Mouse (Mus musculus) kidney, postnatal 0 days (tissue): ENCODE data around the gene 6030458C11Rik. TPM values are rescaled to one million over a fixed set of nuclear protein-coding genes. Genes with fewer than 3 reads are reported as not detected.
A peak's percentile ranks its signal among the peaks of the same experiment; 100 is the strongest.

Experiments
- ATAC-seq: fragments of 200-750 bp; cut with Nextera tagmentation; replicated peaks from 2 replicates; pipeline ENCODE4 v1.8.0; 2017; ENCODE audit warnings: low read depth, moderate number of reproducible peaks, moderate TSS enrichment, moderate library complexity; ENCODE audit not compliant: low FRiP score
- DNase-seq: peaks from one replicate; pipeline ENCODE4 v3.0.0-alpha.2; 2016; ENCODE audit warnings: low spot score
- H3K27ac ChIP-seq: fragments of 300-500 bp; sonication (generic); 2 replicates; pipeline ENCODE4 v1.5.1; 2014; ENCODE audit warnings: mild to moderate bottlenecking
- H3K27me3 ChIP-seq: fragments of 300-500 bp; sonication (generic); 2 replicates; pipeline ENCODE4 v1.6.1; 2014; ENCODE audit warnings: low read length, mixed read lengths; ENCODE audit not compliant: insufficient read depth
- H3K36me3 ChIP-seq: fragments of 300-500 bp; sonication (generic); 2 replicates; pipeline ENCODE4 v1.6.1; 2014; ENCODE audit warnings: low read length, mixed read lengths; ENCODE audit not compliant: insufficient read depth
- H3K4me1 ChIP-seq: fragments of 300-500 bp; sonication (generic); replicated peaks from 2 replicates; pipeline ENCODE4 v1.6.1; 2014; ENCODE audit warnings: antibody characterized with exemption, low read length, mixed read lengths; ENCODE audit not compliant: insufficient read depth
- H3K4me2 ChIP-seq: fragments of 300-500 bp; sonication (generic); 2 replicates; pipeline ENCODE4 v1.6.1; 2014; ENCODE audit warnings: mild to moderate bottlenecking, low read length, moderate library complexity, mixed read lengths
- H3K4me3 ChIP-seq: fragments of 300-500 bp; sonication (generic); replicated peaks from 2 replicates; pipeline ENCODE4 v1.5.1; 2014; ENCODE audit warnings: low read depth, low read length
- H3K9ac ChIP-seq: fragments of 300-500 bp; sonication (generic); 2 replicates; pipeline ENCODE4 v1.6.1; 2014; ENCODE audit warnings: low read depth, low read length
- H3K9me3 ChIP-seq: fragments of 300-500 bp; sonication (generic); replicated peaks from 2 replicates; pipeline ENCODE4 v1.6.1; 2016; ENCODE audit warnings: low read length, inconsistent platforms, mixed read lengths
- CTCF ChIP-seq: IDR thresholded peaks from 2 replicates; pipeline ENCODE4 v1.5.1; 2016; ENCODE audit warnings: antibody characterized with exemption, low read depth, mild to moderate bottlenecking, moderate library complexity
- WGBS: fragments of 180-500 bp; shearing (Covaris S2); extraction: QIAGEN DNeasy Blood & Tissue Kit; methylation state at CpG from one replicate; pipeline ENCODE4 v1.1.7; 2014; 5-methylcytosine and 5-hydroxymethylcytosine counted together
- polyA plus RNA-seq: library from polyadenylated mRNA; unstranded; fragments of >200 nt; fragmentation: Nextera tagmentation; extraction: Ambion mirVana; gene quantifications from 2 replicates; pipeline ENCODE4 v1.2.1, GENCODE M21; 2015

6030458C11Rik gene
- polyA plus RNA-seq, 1 experiment from 2014 or later: 20.8 TPM

- H3K27me3 ChIP-seq: no peaks in the 10 kb centered on the region
- WGBS: 87% methylated on average over 12 of the region's 12 CpGs
- no peak overlapping the region for H3K27ac ChIP-seq
- H3K9me3 ChIP-seq: no peaks in the 10 kb centered on the region
- TF ChIP-seq CTCF: no peak
- no peak overlapping the region for H3K9ac ChIP-seq
- no peak for DNase-seq
- no peak for ATAC-seq
- H3K4me3 ChIP-seq: no peak overlapping the region
- no peak overlapping the region for H3K4me2 ChIP-seq
- H3K4me1 ChIP-seq: no peaks in the 10 kb centered on the region
- peaks cover 51% of the 10 kb centered on the region for H3K36me3 ChIP-seq
Observed at GRCm38 (mm10) chr15:12857840-12858516, 33.5 kb upstream of the 6030458C11Rik start.

GRCm38 (mm10) chr15:12856780-12857179 is 32.3 kb upstream of the 6030458C11Rik start:
- H3K4me1 ChIP-seq: no peaks in the 10 kb centered on the region
- no peak for TF ChIP-seq CTCF
- H3K27me3 ChIP-seq: no peaks in the 10 kb centered on the region
- DNase-seq (no peak), ATAC-seq (no peak)
- no peak overlapping the region for H3K27ac ChIP-seq
- no peak overlapping the region for H3K4me3 ChIP-seq
- H3K9ac ChIP-seq: no peak overlapping the region
- no peaks in the 10 kb centered on the region for H3K9me3 ChIP-seq
- WGBS: 96% methylated on average over 6 of the region's 6 CpGs
- H3K36me3 ChIP-seq: peaks cover 57% of the 10 kb centered on the region
- H3K4me2 ChIP-seq: no peak overlapping the region

- H3K4me3 ChIP-seq: no peak overlapping the region
- no peak overlapping the region for H3K9ac ChIP-seq
- no peaks in the 10 kb centered on the region for H3K27me3 ChIP-seq
- 94% methylated on average over 8 of the region's 8 CpGs for WGBS
- no peaks in the 10 kb centered on the region for H3K9me3 ChIP-seq
- no peaks in the 10 kb centered on the region for H3K4me1 ChIP-seq
- peaks cover 58% of the 10 kb centered on the region for H3K36me3 ChIP-seq
- ATAC-seq (no peak), DNase-seq (no peak)
- H3K27ac ChIP-seq: no peak overlapping the region
- no peak for TF ChIP-seq CTCF
- no peak overlapping the region for H3K4me2 ChIP-seq
Observed at GRCm38 (mm10) chr15:12853471-12853870, 29.0 kb upstream of the 6030458C11Rik start.

GRCm38 (mm10) chr15:12849373-12849772 is 24.9 kb upstream of the 6030458C11Rik start:
- WGBS: 80% methylated on average over 4 of the region's 4 CpGs
- Histone ChIP-seq H3K4me2 (no peak overlapping the region), H3K4me1 (no peaks in the 10 kb centered on the region), H3K27ac (no peak overlapping the region), H3K27me3 (no peaks in the 10 kb centered on the region), H3K4me3 (no peak overlapping the region), H3K9me3 (no peaks in the 10 kb centered on the region), H3K36me3 (peaks cover 66% of the 10 kb centered on the region), H3K9ac (no peak overlapping the region)
- ATAC-seq: no peak; the same call in 1 of the 2 replicates
- TF ChIP-seq CTCF: peak; percentile 43
- DNase-seq: no peak

- no peak overlapping the region for H3K9ac ChIP-seq
- DNase-seq (no peak), ATAC-seq (no peak)
- no peak for TF ChIP-seq CTCF
- WGBS: 59% methylated on average over 11 of the region's 11 CpGs
- H3K27me3 ChIP-seq: no peaks in the 10 kb centered on the region
- H3K4me2 ChIP-seq: no peak overlapping the region
- no peaks in the 10 kb centered on the region for H3K4me1 ChIP-seq
- H3K9me3 ChIP-seq: no peaks in the 10 kb centered on the region
- H3K36me3 ChIP-seq: peaks cover 62% of the 10 kb centered on the region
- H3K4me3 ChIP-seq: no peak overlapping the region
- no peak overlapping the region for H3K27ac ChIP-seq
Observed at GRCm38 (mm10) chr15:12848196-12848975, 23.9 kb upstream of the 6030458C11Rik start.

- H3K36me3 ChIP-seq: peaks cover 56% of the 10 kb centered on the region
- DNase-seq: no peak
- H3K9ac ChIP-seq: no peak overlapping the region
- WGBS: 74% methylated on average over 7 of the region's 7 CpGs
- ATAC-seq: no peak
- TF ChIP-seq CTCF: no peak
- H3K4me3 ChIP-seq: no peak overlapping the region
- H3K9me3 ChIP-seq: no peaks in the 10 kb centered on the region
- no peaks in the 10 kb centered on the region for H3K27me3 ChIP-seq
- H3K4me2 ChIP-seq: no peak overlapping the region
- H3K27ac ChIP-seq: no peak overlapping the region
- H3K4me1 ChIP-seq: no peaks in the 10 kb centered on the region
Observed at GRCm38 (mm10) chr15:12842833-12843232, 18.4 kb upstream of the 6030458C11Rik start.
